Mouse (Mus musculus) stomach, embryonic 14.5 days (tissue): ENCODE measurements at regions not wholly inside any gene's neighbourhood (a gene's known extent, or its start where the extent isn't known, plus 50 kb on each side); places are given as distances from the start of the nearest gene placed in this dataset.

Experiments
- ATAC-seq: fragments of 200-750 bp; cut with Nextera tagmentation; 2 replicates; pipeline ENCODE4 v1.8.0; 2017; ENCODE audit warnings: low read depth, moderate TSS enrichment; ENCODE audit not compliant: insufficient number of reproducible peaks, insufficient read depth, low FRiP score
- H3K27ac ChIP-seq: fragments of 300-500 bp; sonication (generic); 2 replicates; pipeline ENCODE4 v1.5.1; 2014; ENCODE audit warnings: mild to moderate bottlenecking, low read length, moderate library complexity, mixed read lengths
- H3K27me3 ChIP-seq: fragments of 300-500 bp; sonication (generic); 2 replicates; pipeline ENCODE4 v1.6.1; 2014; ENCODE audit warnings: low read length, control low read depth, mixed read lengths; ENCODE audit not compliant: control insufficient read depth, insufficient read depth
- H3K36me3 ChIP-seq: fragments of 300-500 bp; sonication (generic); 2 replicates; pipeline ENCODE4 v1.6.1; 2014; ENCODE audit warnings: mild to moderate bottlenecking, control low read depth, low read length, moderate library complexity, mixed read lengths; ENCODE audit not compliant: control insufficient read depth, insufficient read depth
- H3K4me1 ChIP-seq: fragments of 300-500 bp; sonication (generic); 2 replicates; pipeline ENCODE4 v1.6.1; 2014; ENCODE audit warnings: low read length, control low read depth, mixed read lengths; ENCODE audit not compliant: control insufficient read depth, insufficient read depth
- H3K4me2 ChIP-seq: fragments of 300-500 bp; sonication (generic); replicated peaks from 2 replicates; pipeline ENCODE4 v1.6.1; 2014; ENCODE audit warnings: low read depth, low read length, control low read depth
- H3K4me3 ChIP-seq: fragments of 300-500 bp; sonication (generic); 2 replicates; pipeline ENCODE4 v1.5.1; 2014; ENCODE audit warnings: low read depth, low read length, control low read depth
- H3K9ac ChIP-seq: fragments of 300-500 bp; sonication (generic); replicated peaks from 2 replicates; pipeline ENCODE4 v1.6.1; 2014; ENCODE audit warnings: low read depth, mild to moderate bottlenecking, control low read depth, low read length, moderate library complexity, mixed read lengths
- H3K9me3 ChIP-seq: fragments of 300-500 bp; sonication (generic); 2 replicates; pipeline ENCODE4 v1.6.1; 2016; ENCODE audit warnings: low read depth, low read length, control low read depth; ENCODE audit not compliant: control insufficient read depth
- WGBS: fragments of 180-500 bp; shearing (Covaris S2); extraction: QIAGEN DNeasy Blood & Tissue Kit; methylation state at CpG from one replicate; pipeline ENCODE4 v1.1.7; 2014; 5-methylcytosine and 5-hydroxymethylcytosine counted together

DNA sequence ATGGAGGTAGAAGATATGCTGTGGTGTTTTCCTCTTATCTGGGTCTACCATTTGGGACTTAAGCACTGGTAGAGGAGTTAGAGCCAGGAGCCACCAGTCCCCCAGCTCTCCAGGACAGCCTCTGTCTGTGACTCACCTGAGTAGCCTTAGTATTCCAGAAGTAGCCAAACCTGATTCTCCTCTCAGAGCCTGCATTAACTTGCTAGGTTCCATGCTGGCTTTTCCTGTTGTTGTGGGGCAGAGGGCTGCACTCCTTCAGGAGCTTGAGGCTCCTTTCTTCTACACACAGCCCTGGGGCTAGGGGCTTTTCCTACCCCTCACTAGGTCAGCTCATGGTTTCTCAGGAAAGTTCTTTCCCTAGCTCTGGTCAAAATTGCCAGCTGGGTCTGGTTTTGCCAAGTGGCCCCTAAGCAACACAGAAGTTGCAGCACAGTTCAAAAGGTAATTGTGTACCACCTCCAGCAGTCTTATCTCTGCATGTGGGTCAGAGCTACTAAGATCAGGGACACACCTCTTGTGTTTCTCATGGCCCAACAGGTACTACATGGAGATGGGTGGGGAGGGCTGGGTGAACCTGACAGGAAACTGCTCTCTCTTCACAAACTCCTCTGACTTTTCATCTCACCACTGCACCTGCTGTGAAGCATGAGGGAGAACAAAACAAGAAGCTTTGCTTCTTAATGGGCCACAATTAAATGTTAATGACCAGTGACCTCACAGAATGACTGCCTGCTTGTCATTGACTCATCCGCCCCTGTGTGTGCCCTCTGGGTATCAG lies 129.7 kb upstream of the Shh start:
- Histone ChIP-seq H3K9ac (no peak overlapping the region), H3K27ac (peak overlapping the region; percentile 44; the same call in 1 of the 2 replicates), H3K4me1 (no peaks in the 10 kb centered on the region), H3K9me3 (no peaks in the 10 kb centered on the region), H3K27me3 (no peaks in the 10 kb centered on the region), H3K4me2 (no peak overlapping the region), H3K36me3 (no peaks in the 10 kb centered on the region), H3K4me3 (no peak overlapping the region)
- 53% methylated on average over 1 of the region's 1 CpGs for WGBS
- no peak; the same call in 1 of the 2 replicates for ATAC-seq

DNA sequence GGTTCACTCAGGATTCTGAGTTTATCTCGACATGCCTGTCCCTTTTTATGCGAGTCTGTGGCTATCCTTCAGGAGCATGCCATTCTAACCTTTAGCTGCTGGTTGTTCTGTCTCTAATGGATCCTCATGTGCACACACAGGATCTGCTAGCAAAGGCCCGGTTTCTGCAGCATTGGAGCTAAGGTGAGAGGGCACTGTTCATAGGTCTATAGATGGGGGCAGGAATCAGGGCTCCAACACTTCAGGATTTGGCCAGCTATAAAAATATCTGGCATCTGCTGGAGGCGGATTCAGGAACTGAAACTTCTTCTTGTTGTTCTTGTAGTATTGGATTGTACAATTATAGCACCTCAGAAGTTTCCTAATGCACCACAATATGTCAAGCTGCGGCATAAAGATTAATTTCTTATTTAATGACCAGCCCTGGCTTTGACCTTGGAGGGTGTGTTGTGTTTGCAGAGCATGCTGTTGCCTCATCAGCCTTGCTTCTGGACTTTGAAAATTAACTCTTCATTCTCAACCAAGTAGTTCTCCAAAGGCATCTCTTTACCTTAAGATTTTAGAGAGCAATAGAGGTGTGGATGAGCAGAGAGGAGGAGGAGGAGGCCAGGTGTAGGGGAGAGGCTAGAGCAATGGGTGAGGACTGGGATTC lies 104.4 kb upstream of the Shh start:
- no peak overlapping the region for H3K9ac ChIP-seq
- H3K4me3 ChIP-seq: no peak overlapping the region
- no peaks in the 10 kb centered on the region for H3K36me3 ChIP-seq
- 70% methylated on average over 5 of the region's 5 CpGs for WGBS
- no peaks in the 10 kb centered on the region for H3K9me3 ChIP-seq
- H3K27ac ChIP-seq: no peak overlapping the region
- H3K27me3 ChIP-seq: no peaks in the 10 kb centered on the region
- H3K4me2 ChIP-seq: no peak overlapping the region
- ATAC-seq: no peak
- H3K4me1 ChIP-seq: no peaks in the 10 kb centered on the region

DNA sequence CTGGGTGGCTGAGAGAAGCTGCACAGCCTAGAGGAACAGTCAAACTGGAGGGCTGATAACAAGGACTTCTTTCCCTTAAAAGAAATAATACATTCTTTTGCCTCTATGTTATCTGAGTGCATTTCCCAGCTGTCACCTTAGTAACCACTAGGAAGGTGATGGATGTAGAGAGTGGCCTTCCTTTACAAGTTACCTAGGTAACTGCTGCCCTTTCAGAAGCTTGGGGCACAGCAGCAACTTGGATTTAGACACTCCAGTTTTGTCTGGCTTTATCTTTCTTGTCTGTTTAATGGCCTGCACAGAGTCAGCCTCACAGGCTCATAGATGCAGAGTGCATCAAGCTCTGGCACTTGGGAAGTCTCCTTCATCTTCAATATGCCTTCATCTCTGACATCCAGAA lies 101.4 kb upstream of the Shh start:
- no peak for ATAC-seq
- no peak overlapping the region for H3K4me2 ChIP-seq
- H3K27ac ChIP-seq: no peak overlapping the region
- H3K9me3 ChIP-seq: no peaks in the 10 kb centered on the region
- H3K4me3 ChIP-seq: no peak overlapping the region
- H3K27me3 ChIP-seq: no peaks in the 10 kb centered on the region
- no peaks in the 10 kb centered on the region for H3K4me1 ChIP-seq
- no peaks in the 10 kb centered on the region for H3K36me3 ChIP-seq
- no peak overlapping the region for H3K9ac ChIP-seq

DNA sequence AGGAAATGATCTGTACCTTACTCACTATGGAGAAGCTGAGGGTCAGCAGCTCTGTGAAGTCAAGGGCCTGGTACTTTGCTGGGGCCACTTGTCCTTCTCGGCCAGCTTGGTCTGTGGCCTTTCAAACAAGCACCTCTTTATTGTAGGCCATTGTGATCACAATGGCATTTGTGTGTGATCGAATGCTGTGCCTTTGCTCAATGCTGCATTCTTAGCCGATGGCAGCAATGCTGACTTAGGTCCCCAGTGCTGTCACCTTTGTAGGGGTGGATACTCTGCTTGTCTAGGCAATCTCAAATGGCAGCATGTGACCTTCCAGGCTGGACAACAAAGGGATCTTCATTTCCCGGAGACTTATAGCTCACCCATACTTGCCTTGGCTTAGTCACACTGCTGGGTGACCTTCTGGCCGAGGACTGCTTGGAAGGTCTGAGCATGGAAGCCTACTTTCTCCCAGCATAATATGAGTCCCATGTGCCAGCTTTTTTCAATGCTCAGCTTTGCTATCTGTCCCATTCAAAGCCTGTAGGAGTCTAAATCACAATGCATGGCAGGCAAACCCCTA lies 100.4 kb upstream of the Shh start:
- H3K27me3 ChIP-seq: no peaks in the 10 kb centered on the region
- ATAC-seq: no peak

DNA sequence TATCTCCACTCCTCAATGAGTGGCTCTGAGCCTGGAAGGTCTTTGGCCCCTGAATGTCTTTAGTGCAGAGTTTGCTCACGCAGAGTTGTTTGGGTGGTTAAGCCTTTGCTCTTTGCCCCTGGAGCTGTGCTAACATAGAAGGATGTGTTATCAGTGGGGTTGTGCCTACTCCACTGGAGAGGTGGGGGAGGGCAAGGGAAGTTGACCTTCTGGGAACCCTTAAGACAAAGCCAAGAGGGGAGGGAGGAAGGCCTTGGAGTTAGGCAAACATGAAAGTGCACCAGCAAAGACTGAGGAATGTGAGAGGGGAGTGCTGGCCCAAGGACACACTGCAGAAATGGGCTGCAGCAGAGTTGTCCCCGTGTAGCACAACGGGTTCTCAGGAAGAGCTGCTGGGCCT lies 96.3 kb upstream of the Shh start:
- Histone ChIP-seq H3K4me1 (no peaks in the 10 kb centered on the region), H3K9ac (no peak overlapping the region), H3K27ac (peak overlapping the region; percentile 62; the same call in 1 of the 2 replicates), H3K36me3 (no peaks in the 10 kb centered on the region), H3K9me3 (no peaks in the 10 kb centered on the region), H3K4me3 (no peak overlapping the region), H3K4me2 (no peak overlapping the region), H3K27me3 (no peaks in the 10 kb centered on the region)
- ATAC-seq: peak; percentile 89
- WGBS: 15% methylated on average over 3 of the region's 3 CpGs

More for the DNA sequence above, 100.4 kb upstream of the Shh start:
- no peak overlapping the region for H3K4me3 ChIP-seq
- no peaks in the 10 kb centered on the region for H3K9me3 ChIP-seq
- no peaks in the 10 kb centered on the region for H3K36me3 ChIP-seq
- no peak overlapping the region for H3K4me2 ChIP-seq
- 77% methylated on average over 5 of the region's 5 CpGs for WGBS
- no peak overlapping the region for H3K27ac ChIP-seq
- no peak overlapping the region for H3K9ac ChIP-seq
- no peaks in the 10 kb centered on the region for H3K4me1 ChIP-seq

DNA sequence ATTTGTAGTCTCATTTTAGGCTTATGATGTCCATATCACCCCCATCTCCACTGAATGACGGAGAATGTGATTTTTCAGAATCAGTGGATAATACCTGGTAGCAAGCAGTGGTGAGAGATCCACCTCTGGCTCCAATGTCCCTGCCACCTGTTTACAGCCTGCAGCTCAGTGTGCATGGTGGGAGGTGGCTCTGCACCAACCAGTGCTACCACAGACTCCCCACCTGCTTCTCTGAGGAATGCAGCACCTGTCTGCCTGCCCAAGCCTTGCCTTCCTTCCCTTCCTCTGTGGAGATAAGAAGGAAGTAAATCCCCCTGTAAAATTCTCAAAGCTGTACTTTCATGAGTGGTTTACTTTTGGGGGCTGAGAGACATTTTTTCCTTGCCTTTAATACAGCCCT lies 95.9 kb upstream of the Shh start:
- ATAC-seq: peak; percentile 73
- no peak overlapping the region for H3K4me2 ChIP-seq
- peak overlapping the region; percentile 62; the same call in 1 of the 2 replicates for H3K27ac ChIP-seq
- H3K27me3 ChIP-seq: no peaks in the 10 kb centered on the region
- no peaks in the 10 kb centered on the region for H3K4me1 ChIP-seq
- no peak overlapping the region for H3K9ac ChIP-seq
- no peak overlapping the region for H3K4me3 ChIP-seq
- H3K36me3 ChIP-seq: no peaks in the 10 kb centered on the region
- 34% methylated on average over 1 of the region's 1 CpGs for WGBS
- no peaks in the 10 kb centered on the region for H3K9me3 ChIP-seq

DNA sequence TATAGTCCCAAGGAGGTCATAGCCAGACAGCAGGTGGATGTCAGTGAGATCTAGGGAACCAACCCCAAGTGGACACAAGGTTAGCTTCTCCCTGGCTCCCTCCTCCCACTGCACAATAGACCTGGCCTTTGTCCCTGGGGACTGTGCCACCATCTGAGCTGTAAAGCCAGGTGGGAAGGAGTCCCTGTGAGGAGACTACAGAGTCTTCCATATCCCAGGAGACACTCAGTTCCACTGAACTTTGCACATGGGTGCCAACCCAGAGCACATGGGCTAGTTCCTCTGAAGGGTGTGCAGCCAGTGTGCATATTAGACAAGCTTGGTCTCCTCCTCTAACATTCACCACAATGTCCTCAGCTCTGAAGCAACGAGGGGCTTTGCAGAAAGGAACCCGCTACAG lies 86.5 kb upstream of the Shh start:
- no peak for ATAC-seq

DNA sequence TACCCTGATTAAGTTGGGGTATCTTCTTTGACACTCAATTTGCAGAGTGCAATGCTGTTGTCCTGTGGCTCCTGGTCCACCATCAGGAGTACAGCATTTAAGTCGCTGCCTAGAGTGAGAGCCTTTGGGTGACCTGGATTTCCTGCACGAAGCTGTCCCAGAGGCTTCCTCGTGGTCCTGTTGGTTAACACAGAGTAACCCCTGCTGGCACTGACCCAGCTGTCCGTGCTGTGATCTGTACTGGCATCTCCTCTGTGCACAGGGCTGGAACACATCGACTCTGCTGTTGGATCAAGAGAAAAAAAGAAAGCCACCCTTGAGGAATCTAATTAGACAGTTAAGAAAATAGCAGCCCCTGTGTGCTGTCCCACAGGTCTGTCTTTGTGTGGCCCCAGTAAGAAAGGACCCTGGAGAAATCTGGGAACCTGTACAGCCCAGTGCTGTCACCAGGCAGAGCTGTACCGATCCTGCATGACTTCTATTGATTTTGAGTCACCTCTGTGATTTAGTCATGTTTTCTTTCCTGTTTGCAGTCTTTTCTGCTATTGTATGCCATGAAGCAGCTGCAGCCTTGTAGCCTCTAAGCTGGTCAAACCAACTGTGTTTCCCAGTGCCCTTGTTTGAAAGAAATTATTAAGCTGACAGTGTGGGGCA lies 63.3 kb upstream of the Shh start:
- WGBS: 49% methylated on average over 6 of the region's 6 CpGs
- no peaks in the 10 kb centered on the region for H3K4me1 ChIP-seq
- ATAC-seq: peak; percentile 68
- no peaks in the 10 kb centered on the region for H3K9me3 ChIP-seq
- no peaks in the 10 kb centered on the region for H3K27me3 ChIP-seq
- H3K4me3 ChIP-seq: no peak overlapping the region
- no peaks in the 10 kb centered on the region for H3K36me3 ChIP-seq
- no peak overlapping the region for H3K9ac ChIP-seq
- peak overlapping the region; percentile 21; the same call in 1 of the 2 replicates for H3K27ac ChIP-seq
- H3K4me2 ChIP-seq: no peak overlapping the region

More for the DNA sequence above, 86.5 kb upstream of the Shh start:
- Histone ChIP-seq H3K36me3 (no peaks in the 10 kb centered on the region), H3K4me1 (no peaks in the 10 kb centered on the region), H3K27me3 (no peaks in the 10 kb centered on the region), H3K9me3 (no peaks in the 10 kb centered on the region), H3K9ac (no peak overlapping the region), H3K27ac (no peak overlapping the region), H3K4me3 (no peak overlapping the region), H3K4me2 (no peak overlapping the region)
- WGBS: 82% methylated on average over 2 of the region's 2 CpGs
